Mouse (Mus musculus) adrenal gland (tissue): Measurements from ENCODE around the gene Ip6k2.

Experiments used
- microRNA-seq, 2 experiments: library from miRNA; unstranded; fragments of <30 nt; microRNA quantifications; one replicate each; pipeline ENCODE4; 2019

Ip6k2 gene

Small RNA genes lying within 50 kb of the gene (microRNA-seq; reads per million reads assigned to microRNA genes)
- gene Gm23156 = 0 reads per million in 2 experiments
